In the genomic region with DNA sequence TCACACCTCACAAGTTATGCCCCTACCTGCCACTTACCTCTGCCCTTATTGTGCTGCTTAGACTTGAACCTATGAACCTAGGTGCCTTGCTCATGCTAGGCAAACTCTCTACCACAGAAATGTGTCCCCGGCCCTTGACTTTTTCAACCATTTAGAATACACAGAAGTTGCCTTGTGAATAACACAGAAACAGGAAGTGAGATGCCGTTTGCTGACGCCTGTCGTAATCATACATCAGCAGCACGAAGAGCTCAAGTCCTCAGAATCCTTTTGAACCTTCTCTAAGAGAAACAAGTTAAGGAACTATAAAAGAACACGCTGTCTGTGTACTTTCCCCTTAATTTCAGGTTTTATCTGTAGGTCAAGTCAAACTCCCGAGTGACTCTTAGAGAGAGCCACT, we compare ENCODE assay signal across 16 mouse cellular contexts. TPM values are rescaled to one million over a fixed set of nuclear protein-coding genes. Genes with fewer than 3 reads are reported as not detected.
DNase-seq lines count a peak whose midpoint lies in the region; ATAC-seq and TF ChIP-seq lines count a peak whose summit lies in the region.
"Had no signal": no experiment of that assay in that cellular context is flagged by ENCODE, and none has a peak within 500 bp of the region (broad histone marks: within the 10 kb centered on the region; RNA-seq: fewer than 3 reads in every experiment).

No protein-coding gene starts in this region.

- H3K4me2 ChIP-seq in lung, embryonic 14.5 days: no peak overlapping the region
- H3K4me2 ChIP-seq: embryonic facial prominence, embryonic 12.5 days; hindbrain, embryonic 15.5 days; midbrain, embryonic 12.5 days had no signal

- WGBS in lung, embryonic 14.5 days: 50% methylated on average over 7 of the region's 7 CpGs
- 92% methylated on average over 7 of the region's 7 CpGs for WGBS in midbrain, embryonic 10.5 days
- WGBS in embryonic facial prominence, embryonic 10.5 days: 90% methylated on average over 7 of the region's 7 CpGs

- no peak overlapping the region for H3K27ac ChIP-seq in lung, embryonic 14.5 days (ENCODE audit: low read depth)
- H3K27ac ChIP-seq in midbrain, embryonic 10.5 days (replicated peaks): no peak overlapping the region
- H3K27ac ChIP-seq in embryonic facial prominence, embryonic 10.5 days (replicated peaks): no peak overlapping the region
- H3K27ac ChIP-seq: embryonic facial prominence, embryonic 12.5 days; heart, embryonic 10.5 days; hindbrain, embryonic 15.5 days; midbrain, embryonic 12.5 days had no signal

- TF ChIP-seq CTCF in lung, embryonic 14.5 days (IDR thresholded peaks at IDR 0.05; ENCODE audit: low read depth): no peak

- no peaks in the 10 kb centered on the region for H3K9me3 ChIP-seq in lung, embryonic 14.5 days (ENCODE audit: low read depth, low read length)
- H3K9me3 ChIP-seq in midbrain, embryonic 10.5 days (replicated peaks): no peaks in the 10 kb centered on the region
- H3K9me3 ChIP-seq in embryonic facial prominence, embryonic 10.5 days: no peaks in the 10 kb centered on the region
- H3K9me3 ChIP-seq: embryonic facial prominence, embryonic 12.5 days; heart, embryonic 10.5 days; hindbrain, embryonic 15.5 days; midbrain, embryonic 12.5 days had no signal

- ATAC-seq in lung, embryonic 14.5 days (ENCODE audit: insufficient read depth): no peak
- peak; percentile 95 for ATAC-seq in granulocyte monocyte progenitor cell, adult 5-6 weeks (replicated peaks; ENCODE audit: poor library complexity, severe bottlenecking)
- ATAC-seq in monocyte, adult 5-6 weeks (replicated peaks; ENCODE audit: insufficient number of reproducible peaks, low FRiP score, low TSS enrichment, poor library complexity, severe bottlenecking): peak; percentile 93

- H3K27me3 ChIP-seq in lung, embryonic 14.5 days (ENCODE audit: insufficient read depth, low read length): no peaks in the 10 kb centered on the region
- no peaks in the 10 kb centered on the region for H3K27me3 ChIP-seq in midbrain, embryonic 10.5 days (ENCODE audit: low read depth, poor library complexity, severe bottlenecking)
- no peaks in the 10 kb centered on the region for H3K27me3 ChIP-seq in embryonic facial prominence, embryonic 10.5 days (replicated peaks; ENCODE audit: low read depth, poor library complexity, severe bottlenecking)
- H3K27me3 ChIP-seq: embryonic facial prominence, embryonic 12.5 days; hindbrain, embryonic 15.5 days; midbrain, embryonic 12.5 days had no signal

- H3K4me1 ChIP-seq in lung, embryonic 14.5 days (ENCODE audit: insufficient read depth): no peaks in the 10 kb centered on the region
- H3K4me1 ChIP-seq in midbrain, embryonic 10.5 days: no peaks in the 10 kb centered on the region
- H3K4me1 ChIP-seq in embryonic facial prominence, embryonic 10.5 days: no peaks in the 10 kb centered on the region
- H3K4me1 ChIP-seq: heart, embryonic 10.5 days; hindbrain, embryonic 15.5 days; midbrain, embryonic 12.5 days had no signal

- no peaks in the 10 kb centered on the region for H3K36me3 ChIP-seq in lung, embryonic 14.5 days (ENCODE audit: insufficient read depth)
- no peaks in the 10 kb centered on the region for H3K36me3 ChIP-seq in midbrain, embryonic 10.5 days
- no peaks in the 10 kb centered on the region for H3K36me3 ChIP-seq in embryonic facial prominence, embryonic 10.5 days (replicated peaks)
- H3K36me3 ChIP-seq: embryonic facial prominence, embryonic 12.5 days; heart, embryonic 10.5 days; hindbrain, embryonic 15.5 days; midbrain, embryonic 12.5 days had no signal

- H3K4me3 ChIP-seq in lung, embryonic 14.5 days (ENCODE audit: low read depth, low read length): no peak overlapping the region
- no peak overlapping the region for H3K4me3 ChIP-seq in midbrain, embryonic 10.5 days
- no peak overlapping the region for H3K4me3 ChIP-seq in embryonic facial prominence, embryonic 10.5 days
- H3K4me3 ChIP-seq: embryonic facial prominence, embryonic 12.5 days; heart, embryonic 10.5 days; hindbrain, embryonic 15.5 days; midbrain, embryonic 12.5 days had no signal

- peak; percentile 30 for DNase-seq in lung, embryonic 14.5 days
- no peak for DNase-seq in lung, postnatal 14 days
- DNase-seq in CD4-positive helper T cell, adult 2 months (ENCODE audit: low read depth, low spot score): peak; percentile 76
- DNase-seq in kidney, adult 9 months: no peak
- DNase-seq in midbrain, embryonic 10.5 days (ENCODE audit: low spot score): no peak
- no peak for DNase-seq in embryonic facial prominence, embryonic 10.5 days (ENCODE audit: low spot score)
- DNase-seq: cerebellum, postnatal 25 days; gastrocnemius, postnatal 14 days; heart, postnatal 14 days; kidney, adult 8-10 months had no signal

- no peak overlapping the region for H3K9ac ChIP-seq in lung, embryonic 14.5 days
- H3K9ac ChIP-seq: embryonic facial prominence, embryonic 12.5 days; hindbrain, embryonic 15.5 days; midbrain, embryonic 12.5 days had no signal

RNA-seq across cellular contexts. Expression of a gene that starts 41.7 kb away (rescaled TPM):
- 10.9 and 11.6 TPM in 2 replicates for polyA plus RNA-seq in lung, embryonic 14.5 days (2014; fragmentation: Nextera tagmentation; extraction: Ambion mirVana)
- total RNA-seq in granulocyte monocyte progenitor cell, adult 5-6 weeks (2014; fragmentation: Nextera tagmentation): 25.3 and 27.9 TPM in 2 replicates
- 32.6 and 40.6 TPM in 2 replicates for total RNA-seq in granulocyte monocyte progenitor cell, adult 5-6 weeks (2017)
- total RNA-seq in monocyte, adult 5-6 weeks (2017): 123 to 164 TPM (median 125 TPM) in 3 replicates
- polyA plus RNA-seq in midbrain, embryonic 10.5 days (2016; fragmentation: Nextera tagmentation; extraction: Ambion mirVana): 5.9 and 7.7 TPM in 2 replicates
- 6.7 and 6.9 TPM in 2 replicates for polyA plus RNA-seq in embryonic facial prominence, embryonic 10.5 days (2016; fragmentation: Nextera tagmentation; extraction: Ambion mirVana)

Comparison
In these comparisons a context has a peak if more than half of its experiments do, and no peak if none do; other contexts are left out.
1. DNase-seq: peak in lung, embryonic 14.5 days (single experiment) and CD4-positive helper T cell, adult 2 months (single experiment); none in lung, postnatal 14 days (single experiment), kidney, adult 9 months (single experiment), midbrain, embryonic 10.5 days (single experiment) and embryonic facial prominence, embryonic 10.5 days (single experiment).